Mouse (Mus musculus) testis, adult 10 weeks (tissue): Measurements from ENCODE around the gene Gm21921. TPM values are rescaled to one million over a fixed set of nuclear protein-coding genes. Genes with fewer than 3 reads are reported as not detected.

Experiments used
- polyA plus RNA-seq: library from polyadenylated mRNA; stranded (reverse); fragments of 350-450 nt; fragmentation: Illumina TruSeq; extraction: RNeasy Lipid Tissue Mini Kit (QIAGEN cat#74804); gene quantifications from one replicate; pipeline ENCODE4 v1.2.3, GENCODE M21; 2014; ENCODE audit warnings: low read depth, low replicate concordance

Gm21921 gene
- polyA plus RNA-seq = 0.67 TPM

GRCm38 (mm10) chrY:24796143-24796542, at the start of gene Gm21921:
Gene Gm21921 (minus strand): TSS chrY:24796243.

